Mouse (Mus musculus) lung, postnatal 10 days (tissue): Measurements from ENCODE around the gene Stxbp4.

Source experiments
- DNase-seq: peaks from one replicate; pipeline ENCODE4 v3.0.0; 2021

Gene Stxbp4

DNA sequence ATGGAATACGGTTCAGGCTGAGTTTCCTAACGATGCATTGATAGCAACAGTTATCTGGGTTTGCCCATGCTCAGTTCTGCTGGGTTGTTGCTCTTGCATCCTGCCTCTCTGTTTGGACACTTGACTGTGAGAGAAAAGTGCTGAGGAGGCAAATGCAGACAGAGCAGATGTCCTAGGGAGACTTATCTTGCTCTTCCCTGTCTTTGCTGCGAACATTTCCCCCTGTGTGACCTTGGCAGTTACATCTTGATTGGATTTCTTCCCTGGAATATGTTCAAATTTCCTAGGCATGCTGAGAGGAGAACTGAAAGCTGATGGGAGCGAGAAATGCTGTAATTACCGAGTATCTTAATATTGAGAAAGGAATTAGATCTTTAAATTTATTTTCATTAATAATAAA, 186.4 kb downstream of the Stxbp4 start:
- no peak for DNase-seq

DNA sequence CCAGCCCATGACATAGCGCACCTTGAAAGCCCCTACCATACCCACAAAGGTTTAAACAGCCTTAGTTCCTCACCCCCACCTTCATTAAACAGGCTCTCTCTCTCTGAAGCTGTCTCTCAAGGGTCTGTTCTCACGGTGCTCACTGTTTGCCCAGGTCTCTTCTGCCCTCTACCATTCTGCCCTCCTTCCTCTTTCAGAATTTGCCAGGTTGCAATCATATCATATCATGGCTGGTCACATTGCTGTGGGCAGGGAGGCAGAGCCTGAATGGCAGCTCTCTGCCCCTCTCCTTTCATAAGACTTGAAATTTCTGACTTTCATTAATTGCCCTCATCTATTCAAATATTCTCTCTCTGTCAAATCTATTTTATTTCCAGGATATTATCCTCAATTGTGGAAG, 195.4 kb downstream of the Stxbp4 start:
- no peak for DNase-seq

DNA sequence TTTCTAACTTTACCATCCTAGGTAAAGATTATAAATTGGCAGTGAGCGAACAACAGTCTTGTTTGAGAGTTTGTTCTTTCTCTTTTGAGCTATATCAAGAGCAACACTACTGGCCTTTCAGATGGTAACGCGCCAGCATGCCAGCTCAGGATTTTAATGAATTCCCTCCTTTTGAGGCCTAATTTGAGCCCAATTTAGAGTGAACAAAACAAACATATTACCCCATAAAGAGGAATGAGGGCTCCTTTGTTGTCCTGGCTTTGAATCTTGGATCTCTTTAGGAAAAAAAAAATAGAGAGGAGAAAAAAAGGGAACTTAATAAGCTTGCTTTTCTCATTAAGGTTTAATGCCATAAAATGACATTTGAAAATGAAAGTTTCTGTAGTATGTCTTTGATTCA, 197.0 kb downstream of the Stxbp4 start:
- DNase-seq: no peak

DNA sequence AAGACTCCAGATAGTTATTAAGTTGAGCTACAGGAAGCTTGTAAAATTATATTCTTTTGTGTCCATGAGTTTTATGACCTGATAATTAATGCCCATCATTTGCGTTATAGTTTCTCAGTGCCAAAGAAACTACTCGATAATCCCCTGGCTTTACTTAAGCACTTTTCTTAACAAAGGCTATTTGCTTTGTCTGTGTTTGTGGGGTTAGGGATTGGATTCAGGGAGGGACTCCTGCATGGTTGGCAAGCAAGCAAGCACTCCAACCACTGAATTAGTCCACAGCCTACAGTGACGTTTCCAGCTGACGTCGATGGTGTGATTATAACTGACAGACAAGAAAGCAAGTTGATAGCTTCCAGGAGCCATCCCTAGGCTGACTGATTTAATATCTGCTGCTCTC, 199.1 kb downstream of the Stxbp4 start:
- DNase-seq: no peak
